Mouse (Mus musculus): Measurements from ENCODE around the gene D630039A03Rik. TPM values are rescaled to one million over a fixed set of nuclear protein-coding genes. Genes with fewer than 3 reads are reported as not detected.

Gene D630039A03Rik
- total RNA-seq (2021): under 1 TPM; 0.09 to 0.14 TPM
- long read RNA-seq, experiment 1: 0 reads
- long read RNA-seq, experiment 2: 0 reads

- DNase-seq: peak; percentile 31
Measured at GRCm38 (mm10) chr4:57916201-57916661, at the start of gene D630039A03Rik. TSS of gene D630039A03Rik (minus strand) at chr4:57916297.

GRCm38 (mm10) chr4:57965516-57965915 lies 49.4 kb upstream of the D630039A03Rik start:
- DNase-seq: no peak

GRCm38 (mm10) chr4:57964143-57964542 lies 48.0 kb upstream of the D630039A03Rik start:
- no peak for DNase-seq

- DNase-seq: no peak
Measured at GRCm38 (mm10) chr4:57959056-57959455, 43.0 kb upstream of the D630039A03Rik start.

- no peak for DNase-seq
Measured at GRCm38 (mm10) chr4:57958098-57958497, 42.0 kb upstream of the D630039A03Rik start.

GRCm38 (mm10) chr4:57957200-57958085 lies 41.3 kb upstream of the D630039A03Rik start:
- DNase-seq: no peak

- peak; percentile 99 for DNase-seq
Measured at GRCm38 (mm10) chr4:57956029-57956960, 40.2 kb upstream of the D630039A03Rik start, which contains the start of gene Txn1. TSS of gene Txn1 (minus strand) at chr4:57956411.

GRCm38 (mm10) chr4:57955544-57955958 lies 39.5 kb upstream of the D630039A03Rik start:
- DNase-seq: peak; percentile 63

GRCm38 (mm10) chr4:57954991-57955390 lies 38.9 kb upstream of the D630039A03Rik start:
- DNase-seq: no peak

GRCm38 (mm10) chr4:57954580-57954979 lies 38.5 kb upstream of the D630039A03Rik start:
- DNase-seq: no peak

GRCm38 (mm10) chr4:57953796-57954195 lies 37.7 kb upstream of the D630039A03Rik start:
- no peak for DNase-seq

- no peak for DNase-seq
Measured at GRCm38 (mm10) chr4:57952891-57953290, 36.8 kb upstream of the D630039A03Rik start.

- DNase-seq: no peak
Measured at GRCm38 (mm10) chr4:57952416-57952815, 36.3 kb upstream of the D630039A03Rik start.

- DNase-seq: no peak
Measured at GRCm38 (mm10) chr4:57949866-57950265, 33.8 kb upstream of the D630039A03Rik start.

GRCm38 (mm10) chr4:57947476-57947875 lies 31.4 kb upstream of the D630039A03Rik start:
- no peak for DNase-seq

GRCm38 (mm10) chr4:57947036-57947435 lies 30.9 kb upstream of the D630039A03Rik start:
- no peak for DNase-seq

GRCm38 (mm10) chr4:57942892-57943291 lies 26.8 kb upstream of the D630039A03Rik start:
- DNase-seq: no peak

GRCm38 (mm10) chr4:57940631-57941030 lies 24.5 kb upstream of the D630039A03Rik start:
- no peak for DNase-seq

GRCm38 (mm10) chr4:57937292-57937691 lies 21.2 kb upstream of the D630039A03Rik start:
- DNase-seq: no peak

GRCm38 (mm10) chr4:57934181-57934580 lies 18.1 kb upstream of the D630039A03Rik start:
- DNase-seq: no peak

- no peak for DNase-seq
Measured at GRCm38 (mm10) chr4:57930559-57931170, 14.6 kb upstream of the D630039A03Rik start.

Measured in gastrocnemius, postnatal 10 days (tissue).